Mouse (Mus musculus): Measurements from ENCODE around the gene Ormdl2.

DNA sequence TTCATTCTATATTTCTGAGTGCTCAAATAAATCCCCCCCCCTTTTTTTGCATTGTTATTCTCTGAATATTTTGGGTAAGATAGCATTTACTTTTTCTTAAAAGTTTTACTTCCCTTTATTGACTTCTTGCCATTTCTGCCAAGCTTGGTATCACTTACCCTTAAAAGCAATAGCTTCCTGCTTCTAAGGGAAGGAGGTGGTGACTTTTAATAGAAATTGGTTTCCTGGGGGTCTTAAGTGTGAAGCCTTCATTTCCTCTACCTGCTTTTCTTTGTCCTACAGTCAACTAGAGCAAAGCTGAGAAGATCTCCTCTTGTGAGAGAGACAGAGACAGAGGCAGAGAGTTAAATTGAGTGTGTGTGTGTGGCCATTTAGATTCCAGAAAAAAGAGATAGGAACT, 39.7 kb upstream of the Ormdl2 start:
- TF ChIP-seq CTCF (IDR thresholded peaks at IDR 0.05; ENCODE audit: insufficient read depth, low read depth, low read length) (no peak), POLR2A (IDR thresholded peaks at IDR 0.05; ENCODE audit: insufficient read depth, low read depth, low read length) (no peak)
